Mouse (Mus musculus): ENCODE data around the gene Armcx1. TPM values are rescaled to one million over a fixed set of nuclear protein-coding genes. Genes with fewer than 3 reads are reported as not detected.

Armcx1 gene
- total and polyA plus RNA-seq, 3 experiments = 0.08 TPM; not detected in 2

- Histone ChIP-seq H3K79me2 (replicated peaks; ENCODE audit: control insufficient read depth, extremely low read depth, insufficient read depth, poor library complexity, severe bottlenecking) (no peaks in the 10 kb centered on the region), H3K27me3 (replicated peaks) (no peaks in the 10 kb centered on the region), H3K36me3 (replicated peaks in 1 of 2; ENCODE audit: control insufficient read depth in 1 of 2, insufficient read depth in 1 of 2, low read length in 1 of 2) (no peaks in the 10 kb centered on the region), H3K27ac (ENCODE audit: insufficient read depth, low read depth) (no peak overlapping the region), H3K4me1 (ENCODE audit: control insufficient read depth in 1 of 2, insufficient read depth in 2 of 2) (no peaks in the 10 kb centered on the region), H3K4me2 (ENCODE audit: insufficient read depth, low read depth, poor library complexity, severe bottlenecking) (peak overlapping the region; percentile 90; the same call in 1 of the 2 replicates), H3K4me3 (replicated peaks in 1 of 3; ENCODE audit: low read depth in 2 of 3, low read length in 2 of 3, poor library complexity in 1 of 3) (peak overlapping the region in 1 of 3 experiments; percentile 14), H3K9me3 (replicated peaks; ENCODE audit: low read length) (no peaks in the 10 kb centered on the region), H3K9ac (ENCODE audit: insufficient read depth, low read depth) (no peak overlapping the region)
- in situ Hi-C loops (cut with MboI; ENCODE audit: low pct_ligation_motif_present, low pct_unique_long_range_greater_than_20kb, low sequenced_read_pairs) (loop anchor here (10.0 kb wide), 1 partner anchor 195 kb away; no protein-coding TSS in a partner anchor), dilution Hi-C loops (cut with MboI; ENCODE audit: extremely low pct_ligation_motif_present, extremely low pct_unique_long_range_greater_than_20kb, low sequenced_read_pairs) (no loop called here)
- DNase-seq (ENCODE audit: extremely low read depth) = peak; percentile 41
- TF ChIP-seq TCF12 (IDR thresholded peaks at IDR 0.05; ENCODE audit: low read depth, low read length) = no peak
- no peak for TF ChIP-seq NRF1 (IDR thresholded peaks at IDR 0.05; ENCODE audit: low read depth, low read length)
- no peak for TF ChIP-seq ZNF384 (IDR thresholded peaks at IDR 0.05; ENCODE audit: low read depth, low read length)
- no peak for TF ChIP-seq ZMIZ1 (IDR thresholded peaks at IDR 0.05; ENCODE audit: low read depth, low read length)
- peak; percentile 68 for TF ChIP-seq SMC3 (IDR thresholded peaks at IDR 0.05; ENCODE audit: low read depth, low read length)
- TF ChIP-seq IRF4 (IDR thresholded peaks at IDR 0.05; ENCODE audit: low read depth, low read length) = no peak
- peak in 1 of 2 experiments; percentile 78; a peak in 2 of 4 replicates for TF ChIP-seq CTCF (conservative IDR thresholded peaks at IDR 0.05 in 1 of 2, IDR thresholded peaks at IDR 0.05 in 1 of 2; ENCODE audit: low read depth in 2 of 2, low read length in 2 of 2)
- peak; percentile 85 for TF ChIP-seq RAD21 (IDR thresholded peaks at IDR 0.05; ENCODE audit: low read depth, low read length)
- no peak for TF ChIP-seq RCOR1 (conservative IDR thresholded peaks at IDR 0.05; ENCODE audit: low read depth, low read length)
- no peak for TF ChIP-seq ZKSCAN1 (IDR thresholded peaks at IDR 0.05; ENCODE audit: borderline replicate concordance, low read depth, low read length)
- no peak for TF ChIP-seq USF1 (IDR thresholded peaks at IDR 0.05; ENCODE audit: low read depth, low read length)
- no peak for TF ChIP-seq KAT2A (IDR thresholded peaks at IDR 0.05; ENCODE audit: insufficient replicate concordance, low read length)
- TF ChIP-seq UBTF (IDR thresholded peaks at IDR 0.05; ENCODE audit: low read depth, low read length) = no peak
These were observed 12.0 kb downstream of the Armcx1 start for GRCm38 (mm10) chrX:134729778-134730177.

GRCm38 (mm10) chrX:134737796-134738195 lies 20.0 kb downstream of the Armcx1 start:
- no peaks in the 10 kb centered on the region for H3K4me1 ChIP-seq (ENCODE audit: control insufficient read depth in 1 of 2, insufficient read depth in 2 of 2)
- H3K27me3 ChIP-seq (replicated peaks) = no peaks in the 10 kb centered on the region
- in situ Hi-C loops (cut with MboI; ENCODE audit: low pct_ligation_motif_present, low pct_unique_long_range_greater_than_20kb, low sequenced_read_pairs) (no loop called here), dilution Hi-C loops (cut with MboI; ENCODE audit: extremely low pct_ligation_motif_present, extremely low pct_unique_long_range_greater_than_20kb, low sequenced_read_pairs) (no loop called here)
- DNase-seq (ENCODE audit: extremely low read depth) = no peak
- no peaks in the 10 kb centered on the region for H3K36me3 ChIP-seq (replicated peaks in 1 of 2; ENCODE audit: control insufficient read depth in 1 of 2, insufficient read depth in 1 of 2, low read length in 1 of 2)
- no peak overlapping the region for H3K27ac ChIP-seq (ENCODE audit: insufficient read depth, low read depth)
- no peaks in the 10 kb centered on the region for H3K9me3 ChIP-seq (replicated peaks; ENCODE audit: low read length)
- no peaks in the 10 kb centered on the region for H3K79me2 ChIP-seq (replicated peaks; ENCODE audit: control insufficient read depth, extremely low read depth, insufficient read depth, poor library complexity, severe bottlenecking)
- H3K4me2 ChIP-seq (ENCODE audit: insufficient read depth, low read depth, poor library complexity, severe bottlenecking) = no peak overlapping the region
- no peak for TF ChIP-seq NELFE (IDR thresholded peaks at IDR 0.05; ENCODE audit: low read depth, low read length)
- H3K4me3 ChIP-seq (replicated peaks in 1 of 3; ENCODE audit: low read depth in 2 of 3, low read length in 2 of 3, poor library complexity in 1 of 3) = no peak overlapping the region
- H3K9ac ChIP-seq (ENCODE audit: insufficient read depth, low read depth) = no peak overlapping the region

- in situ Hi-C loops (cut with MboI; ENCODE audit: low pct_ligation_motif_present, low pct_unique_long_range_greater_than_20kb, low sequenced_read_pairs) (no loop called here), dilution Hi-C loops (cut with MboI; ENCODE audit: extremely low pct_ligation_motif_present, extremely low pct_unique_long_range_greater_than_20kb, low sequenced_read_pairs) (no loop called here)
- no peak overlapping the region for H3K4me3 ChIP-seq (replicated peaks in 1 of 3; ENCODE audit: low read depth in 2 of 3, low read length in 2 of 3, poor library complexity in 1 of 3)
- no peaks in the 10 kb centered on the region for H3K79me2 ChIP-seq (replicated peaks; ENCODE audit: control insufficient read depth, extremely low read depth, insufficient read depth, poor library complexity, severe bottlenecking)
- no peaks in the 10 kb centered on the region for H3K36me3 ChIP-seq (replicated peaks in 1 of 2; ENCODE audit: control insufficient read depth in 1 of 2, insufficient read depth in 1 of 2, low read length in 1 of 2)
- no peak for DNase-seq (ENCODE audit: extremely low read depth)
- H3K9me3 ChIP-seq (replicated peaks; ENCODE audit: low read length) = no peaks in the 10 kb centered on the region
- no peaks in the 10 kb centered on the region for H3K4me1 ChIP-seq (ENCODE audit: control insufficient read depth in 1 of 2, insufficient read depth in 2 of 2)
- no peaks in the 10 kb centered on the region for H3K27me3 ChIP-seq (replicated peaks)
- no peak overlapping the region for H3K4me2 ChIP-seq (ENCODE audit: insufficient read depth, low read depth, poor library complexity, severe bottlenecking)
- TF ChIP-seq TCF12 (IDR thresholded peaks at IDR 0.05; ENCODE audit: low read depth, low read length) (no peak), KAT2A (IDR thresholded peaks at IDR 0.05; ENCODE audit: insufficient replicate concordance, low read length) (no peak), CHD2 (IDR thresholded peaks at IDR 0.05; ENCODE audit: low read length) (no peak), MEF2A (IDR thresholded peaks at IDR 0.05; ENCODE audit: borderline replicate concordance, low read depth, low read length) (no peak), SIN3A (IDR thresholded peaks at IDR 0.05; ENCODE audit: low read length) (no peak), MAX (IDR thresholded peaks at IDR 0.05; ENCODE audit: low read length) (no peak), JUND (conservative IDR thresholded peaks at IDR 0.05; ENCODE audit: low read depth, low read length) (no peak), POLR2A (IDR thresholded peaks at IDR 0.05; ENCODE audit: low read depth, low read length) (no peak), MXI1 (IDR thresholded peaks at IDR 0.05; ENCODE audit: low read depth, low read length) (no peak), E2F4 (IDR thresholded peaks at IDR 0.05; ENCODE audit: insufficient replicate concordance, low read depth, low read length) (no peak), HCFC1 (IDR thresholded peaks at IDR 0.05; ENCODE audit: low read depth, low read length) (no peak), ELF1 (IDR thresholded peaks at IDR 0.05; ENCODE audit: low read depth, low read length) (no peak), MAZ (IDR thresholded peaks at IDR 0.05; ENCODE audit: low read depth, low read length) (no peak), ZKSCAN1 (IDR thresholded peaks at IDR 0.05; ENCODE audit: borderline replicate concordance, low read depth, low read length) (no peak)
- no peak overlapping the region for H3K27ac ChIP-seq (ENCODE audit: insufficient read depth, low read depth)
- H3K9ac ChIP-seq (ENCODE audit: insufficient read depth, low read depth) = no peak overlapping the region
These were observed 21.4 kb downstream of the Armcx1 start for GRCm38 (mm10) chrX:134739160-134739559.

Data from CH12.LX (cell line).